Mouse (Mus musculus) brain, embryonic 14.5 days (tissue): Measurements from ENCODE around the gene Nemf.

Experiments
- CTCF ChIP-seq: fragments of 200-500 bp; IDR thresholded peaks from 2 replicates; pipeline ENCODE4 v1.5.1; 2012; ENCODE audit warnings: inconsistent platforms, mild to moderate bottlenecking, moderate library complexity, borderline replicate concordance; ENCODE audit not compliant: insufficient read depth, insufficient read length; ENCODE audit errors: extremely low read depth
- POLR2A ChIP-seq: fragments of 200-500 bp; IDR thresholded peaks from 2 replicates; pipeline ENCODE4 v1.6.1; 2012; ENCODE audit warnings: mild to moderate bottlenecking, inconsistent platforms, borderline replicate concordance; ENCODE audit not compliant: poor library complexity, insufficient read depth, insufficient read length, severe bottlenecking; ENCODE audit errors: extremely low read depth

- TF ChIP-seq POLR2A, result no peak
- peak; percentile 42; the same call in 1 of the 2 replicates for TF ChIP-seq CTCF
Observed at GRCm38 (mm10) chr12:69360655-69360996, 3.7 kb upstream of the Nemf start.
